Mouse (Mus musculus) thymus, postnatal 25 days (tissue): ENCODE measurements around the gene Ankrd13c.
A peak's percentile ranks its signal among the peaks of the same experiment; 100 is the strongest.
"Not testable (repeated sequence)": the region's sequence is repeated elsewhere in the genome, so short reads cannot be mapped to it uniquely, and the experiment has no call there.

Experiments
- DNase-seq: peaks from one replicate; pipeline ENCODE4 v3.0.0; 2022

Gene Ankrd13c

GRCm38 (mm10) chr3:157946843-157947358 is at the start of gene Ankrd13c:
Gene Ankrd13c, plus strand, starts transcription at chr3:157947239.
- DNase-seq, result peak; percentile 91

- DNase-seq, result no peak
Observed at GRCm38 (mm10) chr3:157897645-157898044, 49.4 kb upstream of the Ankrd13c start.

- no peak for DNase-seq
Observed at GRCm38 (mm10) chr3:157899986-157900385, 47.1 kb upstream of the Ankrd13c start.

- DNase-seq, result no peak
Observed at GRCm38 (mm10) chr3:157901721-157902120, 45.3 kb upstream of the Ankrd13c start.

- no peak for DNase-seq
Observed at GRCm38 (mm10) chr3:157908166-157908565, 38.9 kb upstream of the Ankrd13c start.

- no peak for DNase-seq
Observed at GRCm38 (mm10) chr3:157910262-157910661, 36.8 kb upstream of the Ankrd13c start.

GRCm38 (mm10) chr3:157912155-157912554 is 34.9 kb upstream of the Ankrd13c start:
- DNase-seq, result no peak

- DNase-seq, result no peak
Observed at GRCm38 (mm10) chr3:157916336-157916735, 30.7 kb upstream of the Ankrd13c start.

- no peak for DNase-seq
Observed at GRCm38 (mm10) chr3:157921376-157921775, 25.7 kb upstream of the Ankrd13c start.

GRCm38 (mm10) chr3:157923268-157923835 is 23.7 kb upstream of the Ankrd13c start:
- no peak for DNase-seq

GRCm38 (mm10) chr3:157924692-157925328 is 22.2 kb upstream of the Ankrd13c start, which contains the start of gene Cth:
Gene Cth, minus strand, starts transcription at chr3:157925077.
- peak; percentile 66 for DNase-seq

GRCm38 (mm10) chr3:157925706-157926510 is 21.1 kb upstream of the Ankrd13c start:
- no peak for DNase-seq

- DNase-seq, result no peak
Observed at GRCm38 (mm10) chr3:157926761-157927160, 20.3 kb upstream of the Ankrd13c start.

GRCm38 (mm10) chr3:157928731-157929130 is 18.3 kb upstream of the Ankrd13c start:
- no peak for DNase-seq

GRCm38 (mm10) chr3:157929417-157929816 is 17.6 kb upstream of the Ankrd13c start:
- no peak for DNase-seq

- peak; percentile 6 for DNase-seq
Observed at GRCm38 (mm10) chr3:157931592-157931991, 15.4 kb upstream of the Ankrd13c start.

- DNase-seq, result no peak
Observed at GRCm38 (mm10) chr3:157932074-157932473, 15.0 kb upstream of the Ankrd13c start.

- DNase-seq, result not testable (repeated sequence)
Observed at GRCm38 (mm10) chr3:157933223-157933622, 13.8 kb upstream of the Ankrd13c start.

GRCm38 (mm10) chr3:157934301-157934823 is 12.7 kb upstream of the Ankrd13c start:
- DNase-seq, result no peak

- no peak for DNase-seq
Observed at GRCm38 (mm10) chr3:157938585-157938984, 8.5 kb upstream of the Ankrd13c start.

GRCm38 (mm10) chr3:157947383-157948280 is 593 bp downstream of the Ankrd13c start:
- no peak for DNase-seq

GRCm38 (mm10) chr3:157952716-157953115 is 5.7 kb downstream of the Ankrd13c start:
- DNase-seq, result no peak
